In genomic region chr7:72325961-72326360, GRCm38 (mm10) we compare ENCODE assay signal across 24 mouse cellular contexts.
"Had no signal": no experiment of that assay in that cellular context is flagged by ENCODE, and none has a peak within 500 bp of the region (broad histone marks: within the 10 kb centered on the region; RNA-seq: fewer than 3 reads in every experiment).

No protein-coding gene starts in this region.

- H3K9me3 ChIP-seq: limb, embryonic 10.5 days; limb, embryonic 13.5 days; liver, embryonic 13.5 days; midbrain, embryonic 10.5 days; midbrain, embryonic 13.5 days; neural tube, embryonic 13.5 days; stomach, embryonic 15.5 days had no signal

- H3K4me1 ChIP-seq: limb, embryonic 10.5 days; limb, embryonic 13.5 days; liver, embryonic 13.5 days; megakaryocyte, embryonic 14.5 days; midbrain, embryonic 10.5 days; midbrain, embryonic 13.5 days; neural tube, embryonic 13.5 days; stomach, embryonic 15.5 days had no signal

- H3K27ac ChIP-seq: limb, embryonic 10.5 days; limb, embryonic 13.5 days; liver, embryonic 13.5 days; midbrain, embryonic 10.5 days; midbrain, embryonic 13.5 days; neural tube, embryonic 13.5 days; stomach, embryonic 15.5 days had no signal

- H3K36me3 ChIP-seq: limb, embryonic 10.5 days; limb, embryonic 13.5 days; liver, embryonic 13.5 days; midbrain, embryonic 10.5 days; midbrain, embryonic 13.5 days; neural tube, embryonic 13.5 days; stomach, embryonic 15.5 days had no signal

- DNase-seq: kidney, adult 18-20 months; kidney, adult 9 months; kidney, postnatal 14 days; kidney, postnatal 4 days; liver; liver, embryonic 13.5 days; lung, adult 2 months; lung, postnatal 14 days; retina, postnatal 1 day; right cerebral cortex, postnatal 25 days; spleen, adult 18-20 months; thymus, adult 2 months; thymus, postnatal 14 days; thymus, postnatal 4 days had no signal

- H3K9ac ChIP-seq: limb, embryonic 13.5 days; liver, embryonic 13.5 days; midbrain, embryonic 13.5 days; neural tube, embryonic 13.5 days; stomach, embryonic 15.5 days had no signal

- H3K4me2 ChIP-seq: limb, embryonic 13.5 days; liver, embryonic 13.5 days; midbrain, embryonic 13.5 days; neural tube, embryonic 13.5 days; stomach, embryonic 15.5 days had no signal

- ATAC-seq: intestine, embryonic 16.5 days; midbrain, embryonic 13.5 days; midbrain, embryonic 16.5 days had no signal

- H3K27me3 ChIP-seq: limb, embryonic 13.5 days; liver, embryonic 13.5 days; megakaryocyte, embryonic 14.5 days; midbrain, embryonic 13.5 days; neural tube, embryonic 13.5 days; stomach, embryonic 15.5 days had no signal

- H3K4me3 ChIP-seq: limb, embryonic 10.5 days; limb, embryonic 13.5 days; liver, embryonic 13.5 days; megakaryocyte, embryonic 14.5 days; midbrain, embryonic 10.5 days; midbrain, embryonic 13.5 days; myocyte; neural tube, embryonic 13.5 days; stomach, embryonic 15.5 days had no signal
